Mouse (Mus musculus): Measurements from ENCODE around the gene Trp53bp1. TPM values are rescaled to one million over a fixed set of nuclear protein-coding genes. Genes with fewer than 3 reads are reported as not detected.

Gene Trp53bp1
- polyA plus RNA-seq, 1 experiment = 13.3 TPM

DNA sequence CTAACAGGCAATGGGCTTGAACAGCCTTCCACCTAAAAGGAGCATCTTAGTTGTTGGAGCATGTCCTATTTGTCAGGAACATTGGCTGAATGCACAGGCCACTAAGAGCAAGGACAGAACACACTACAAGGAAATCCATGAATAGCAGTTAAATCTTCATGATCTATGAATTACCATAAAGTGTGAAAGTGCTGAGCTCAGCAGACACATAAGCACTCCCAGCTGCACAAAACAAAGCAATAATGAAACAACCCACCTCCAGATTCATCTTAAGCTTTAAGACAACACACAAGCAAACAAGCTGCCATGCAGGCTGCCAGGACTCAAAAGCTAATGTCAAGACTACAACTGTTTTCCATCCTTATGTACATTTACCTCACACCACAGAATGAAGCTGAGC is 52.0 kb downstream of the Trp53bp1 start:
- H3K79me2 ChIP-seq (ENCODE audit: control insufficient read depth, insufficient read depth) = no peaks in the 10 kb centered on the region
- TF ChIP-seq MAX (IDR thresholded peaks at IDR 0.05) (no peak), USF1 (IDR thresholded peaks at IDR 0.05; ENCODE audit: low read depth) (no peak), MYOD1 (IDR thresholded peaks at IDR 0.05; ENCODE audit: control insufficient read depth, insufficient read length, low read depth) (no peak), FOSL1 (IDR thresholded peaks at IDR 0.05; ENCODE audit: insufficient read depth, low read length, poor library complexity, severe bottlenecking) (no peak), CEBPB (IDR thresholded peaks at IDR 0.05; ENCODE audit: low read depth) (no peak), MYOG (IDR thresholded peaks at IDR 0.05; ENCODE audit: control insufficient read depth, extremely low read depth, insufficient read length) (no peak)
- no peak overlapping the region for H3K4me3 ChIP-seq (ENCODE audit: insufficient read depth, poor library complexity, severe bottlenecking)
- no peaks in the 10 kb centered on the region for H3K79me3 ChIP-seq (ENCODE audit: low read depth)
- peaks cover 49% of the 10 kb centered on the region for H3K36me3 ChIP-seq (ENCODE audit: control insufficient read depth, insufficient read depth)
- H3ac ChIP-seq (ENCODE audit: control insufficient read depth, insufficient read length, low read depth) = no peak overlapping the region
- no peaks in the 10 kb centered on the region for H3K27me3 ChIP-seq (ENCODE audit: control insufficient read depth, insufficient read depth, insufficient read length)

GRCm38 (mm10) chr2:121214491-121214890 is 56.7 kb downstream of the Trp53bp1 start:
- TF ChIP-seq MYOD1 (IDR thresholded peaks at IDR 0.05; ENCODE audit: control insufficient read depth, insufficient read length, low read depth) (no peak), MYOG (IDR thresholded peaks at IDR 0.05; ENCODE audit: control insufficient read depth, extremely low read depth, insufficient read length) (no peak), CEBPB (IDR thresholded peaks at IDR 0.05; ENCODE audit: low read depth) (no peak), MAX (IDR thresholded peaks at IDR 0.05) (no peak), USF1 (IDR thresholded peaks at IDR 0.05; ENCODE audit: low read depth) (no peak), CTCF (IDR thresholded peaks at IDR 0.05; ENCODE audit: control insufficient read depth, insufficient read depth, insufficient read length) (no peak), FOSL1 (IDR thresholded peaks at IDR 0.05; ENCODE audit: insufficient read depth, low read length, poor library complexity, severe bottlenecking) (no peak)
- no peak overlapping the region for H3K4me3 ChIP-seq (ENCODE audit: insufficient read depth, poor library complexity, severe bottlenecking)
- H3K79me3 ChIP-seq (ENCODE audit: low read depth) = no peaks in the 10 kb centered on the region
- no peaks in the 10 kb centered on the region for H3K79me2 ChIP-seq (ENCODE audit: control insufficient read depth, insufficient read depth)
- peaks cover 63% of the 10 kb centered on the region for H3K36me3 ChIP-seq (ENCODE audit: control insufficient read depth, insufficient read depth)
- H3ac ChIP-seq (ENCODE audit: control insufficient read depth, insufficient read length, low read depth) = no peak overlapping the region
- no peaks in the 10 kb centered on the region for H3K27me3 ChIP-seq (ENCODE audit: control insufficient read depth, insufficient read depth, insufficient read length)

DNA sequence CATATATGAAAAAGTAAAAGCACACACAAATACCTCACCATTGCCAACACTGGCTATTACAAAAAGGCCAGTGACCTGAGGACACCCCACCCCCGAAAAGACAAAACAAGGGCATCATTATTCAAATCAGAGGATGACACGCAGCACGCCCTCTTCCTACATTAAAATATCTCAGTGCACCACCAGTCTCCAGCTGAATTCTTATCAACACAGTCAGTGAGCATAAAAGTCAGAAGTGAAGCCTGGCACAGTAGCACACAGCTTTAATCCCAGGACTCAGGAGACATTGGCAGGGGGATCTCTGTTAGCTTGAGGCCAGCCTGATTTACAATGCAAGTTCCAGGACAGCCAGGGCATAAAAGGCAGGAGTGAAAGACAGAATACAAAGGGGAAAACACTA is 64.7 kb downstream of the Trp53bp1 start:
- Histone ChIP-seq H3K79me3 (ENCODE audit: low read depth) (no peaks in the 10 kb centered on the region), H3K4me3 (ENCODE audit: insufficient read depth, poor library complexity, severe bottlenecking) (no peak overlapping the region), H3ac (ENCODE audit: control insufficient read depth, insufficient read length, low read depth) (no peak overlapping the region), H3K36me3 (ENCODE audit: control insufficient read depth, insufficient read depth) (peaks cover 95% of the 10 kb centered on the region), H3K27me3 (ENCODE audit: control insufficient read depth, insufficient read depth, insufficient read length) (no peaks in the 10 kb centered on the region), H3K79me2 (ENCODE audit: control insufficient read depth, insufficient read depth) (no peaks in the 10 kb centered on the region)
- TF ChIP-seq FOSL1 (IDR thresholded peaks at IDR 0.05; ENCODE audit: insufficient read depth, low read length, poor library complexity, severe bottlenecking) (no peak), MYOG (IDR thresholded peaks at IDR 0.05; ENCODE audit: control insufficient read depth, extremely low read depth, insufficient read length) (no peak), USF1 (IDR thresholded peaks at IDR 0.05; ENCODE audit: low read depth) (no peak), CTCF (IDR thresholded peaks at IDR 0.05; ENCODE audit: control insufficient read depth, insufficient read depth, insufficient read length) (no peak), CEBPB (IDR thresholded peaks at IDR 0.05; ENCODE audit: low read depth) (no peak), MAX (IDR thresholded peaks at IDR 0.05) (no peak)

DNA sequence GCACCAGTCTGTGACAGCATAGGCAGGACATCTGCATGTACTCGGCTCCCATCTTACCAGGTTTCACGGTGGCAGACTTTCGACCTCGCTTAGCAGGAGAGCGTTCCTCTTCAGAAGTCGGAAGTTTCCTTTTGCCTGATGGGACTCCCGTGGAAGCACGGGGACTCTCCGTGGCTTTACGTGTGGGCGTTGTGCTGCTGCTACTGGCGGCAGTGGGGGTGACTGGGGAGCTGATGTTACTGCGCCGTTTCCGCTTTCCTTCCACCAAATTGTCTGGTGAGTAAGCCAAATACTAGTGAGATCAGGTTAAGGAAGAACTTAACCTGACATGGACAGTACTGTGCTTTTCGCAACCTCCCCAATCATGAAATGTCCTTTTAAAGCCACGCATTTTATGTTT is 66.9 kb downstream of the Trp53bp1 start:
- peaks cover 92% of the 10 kb centered on the region for H3K36me3 ChIP-seq (ENCODE audit: control insufficient read depth, insufficient read depth)
- H3ac ChIP-seq (ENCODE audit: control insufficient read depth, insufficient read length, low read depth) = no peak overlapping the region
- no peaks in the 10 kb centered on the region for H3K79me3 ChIP-seq (ENCODE audit: low read depth)
- no peak overlapping the region for H3K4me3 ChIP-seq (ENCODE audit: insufficient read depth, poor library complexity, severe bottlenecking)
- no peak for TF ChIP-seq CTCF (IDR thresholded peaks at IDR 0.05; ENCODE audit: control insufficient read depth, insufficient read depth, insufficient read length)
- TF ChIP-seq MYOG (IDR thresholded peaks at IDR 0.05; ENCODE audit: control insufficient read depth, extremely low read depth, insufficient read length) = no peak
- no peak for TF ChIP-seq MYOD1 (IDR thresholded peaks at IDR 0.05; ENCODE audit: control insufficient read depth, insufficient read length, low read depth)
- no peak for TF ChIP-seq FOSL1 (IDR thresholded peaks at IDR 0.05; ENCODE audit: insufficient read depth, low read length, poor library complexity, severe bottlenecking)
- no peak for TF ChIP-seq USF1 (IDR thresholded peaks at IDR 0.05; ENCODE audit: low read depth)
- no peak for TF ChIP-seq CEBPB (IDR thresholded peaks at IDR 0.05; ENCODE audit: low read depth)
- TF ChIP-seq MAX (IDR thresholded peaks at IDR 0.05) = no peak
- H3K79me2 ChIP-seq (ENCODE audit: control insufficient read depth, insufficient read depth) = no peaks in the 10 kb centered on the region
- no peaks in the 10 kb centered on the region for H3K27me3 ChIP-seq (ENCODE audit: control insufficient read depth, insufficient read depth, insufficient read length)

DNA sequence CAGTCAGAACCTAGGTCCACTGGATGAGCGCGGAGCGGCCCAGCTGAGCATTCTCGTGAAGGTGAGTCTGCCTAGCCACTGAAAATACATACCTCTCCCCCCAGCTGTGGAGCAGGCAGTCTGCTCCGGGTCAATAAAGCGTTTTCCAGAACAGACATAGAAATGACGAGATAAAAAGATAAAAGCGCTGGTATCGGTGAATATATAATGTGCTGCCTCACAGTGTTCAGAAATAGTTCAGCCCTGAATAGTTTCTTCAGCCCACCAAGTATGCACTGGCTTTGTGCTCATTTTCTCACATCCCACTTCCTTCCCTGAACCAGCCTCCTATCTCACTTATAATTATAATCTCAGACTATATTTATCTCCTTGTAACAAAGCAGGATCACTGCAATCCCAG is 75.7 kb downstream of the Trp53bp1 start:
- Histone ChIP-seq H3K4me3 (ENCODE audit: insufficient read depth, poor library complexity, severe bottlenecking) (no peak overlapping the region), H3K27me3 (ENCODE audit: control insufficient read depth, insufficient read depth, insufficient read length) (no peaks in the 10 kb centered on the region), H3ac (ENCODE audit: control insufficient read depth, insufficient read length, low read depth) (no peak overlapping the region), H3K79me2 (ENCODE audit: control insufficient read depth, insufficient read depth) (no peaks in the 10 kb centered on the region), H3K36me3 (ENCODE audit: control insufficient read depth, insufficient read depth) (peaks cover 90% of the 10 kb centered on the region), H3K79me3 (ENCODE audit: low read depth) (no peaks in the 10 kb centered on the region)
- TF ChIP-seq MYOD1 (IDR thresholded peaks at IDR 0.05; ENCODE audit: control insufficient read depth, insufficient read length, low read depth) (no peak), USF1 (IDR thresholded peaks at IDR 0.05; ENCODE audit: low read depth) (no peak), FOSL1 (IDR thresholded peaks at IDR 0.05; ENCODE audit: insufficient read depth, low read length, poor library complexity, severe bottlenecking) (no peak), MAX (IDR thresholded peaks at IDR 0.05) (no peak), CTCF (IDR thresholded peaks at IDR 0.05; ENCODE audit: control insufficient read depth, insufficient read depth, insufficient read length) (no peak), MYOG (IDR thresholded peaks at IDR 0.05; ENCODE audit: control insufficient read depth, extremely low read depth, insufficient read length) (no peak), CEBPB (IDR thresholded peaks at IDR 0.05; ENCODE audit: low read depth) (no peak)

- Histone ChIP-seq H3K27me3 (ENCODE audit: control insufficient read depth, insufficient read depth, insufficient read length) (no peaks in the 10 kb centered on the region), H3ac (ENCODE audit: control insufficient read depth, insufficient read length, low read depth) (no peak overlapping the region), H3K79me3 (ENCODE audit: low read depth) (no peaks in the 10 kb centered on the region), H3K4me3 (ENCODE audit: insufficient read depth, poor library complexity, severe bottlenecking) (no peak overlapping the region), H3K79me2 (ENCODE audit: control insufficient read depth, insufficient read depth) (no peaks in the 10 kb centered on the region), H3K36me3 (ENCODE audit: control insufficient read depth, insufficient read depth) (peaks cover 93% of the 10 kb centered on the region)
- TF ChIP-seq USF1 (IDR thresholded peaks at IDR 0.05; ENCODE audit: low read depth) (no peak), MAX (IDR thresholded peaks at IDR 0.05) (no peak), FOSL1 (IDR thresholded peaks at IDR 0.05; ENCODE audit: insufficient read depth, low read length, poor library complexity, severe bottlenecking) (no peak), CEBPB (IDR thresholded peaks at IDR 0.05; ENCODE audit: low read depth) (no peak), MYOD1 (IDR thresholded peaks at IDR 0.05; ENCODE audit: control insufficient read depth, insufficient read length, low read depth) (no peak), MYOG (IDR thresholded peaks at IDR 0.05; ENCODE audit: control insufficient read depth, extremely low read depth, insufficient read length) (no peak), CTCF (IDR thresholded peaks at IDR 0.05; ENCODE audit: control insufficient read depth, insufficient read depth, insufficient read length) (no peak)
Observed at GRCm38 (mm10) chr2:121188530-121188929, 82.7 kb downstream of the Trp53bp1 start.

Measured in C2C12 (cell line).